Mouse (Mus musculus) cerebellum, adult 2 months (tissue): ENCODE results near the gene Ugt2b34.

Experiments
- CTCF ChIP-seq: fragments of 200-500 bp; IDR thresholded peaks from 2 replicates; pipeline ENCODE4 v1.5.1; 2011; ENCODE audit warnings: low read depth, mild to moderate bottlenecking, control low read depth, low read length, moderate library complexity, borderline replicate concordance; ENCODE audit not compliant: insufficient read depth
- POLR2A ChIP-seq: fragments of 200-500 bp; IDR thresholded peaks from 2 replicates; pipeline ENCODE4 v1.6.1; 2011; ENCODE audit warnings: low read length, control low read depth, borderline replicate concordance; ENCODE audit not compliant: insufficient read depth

DNA sequence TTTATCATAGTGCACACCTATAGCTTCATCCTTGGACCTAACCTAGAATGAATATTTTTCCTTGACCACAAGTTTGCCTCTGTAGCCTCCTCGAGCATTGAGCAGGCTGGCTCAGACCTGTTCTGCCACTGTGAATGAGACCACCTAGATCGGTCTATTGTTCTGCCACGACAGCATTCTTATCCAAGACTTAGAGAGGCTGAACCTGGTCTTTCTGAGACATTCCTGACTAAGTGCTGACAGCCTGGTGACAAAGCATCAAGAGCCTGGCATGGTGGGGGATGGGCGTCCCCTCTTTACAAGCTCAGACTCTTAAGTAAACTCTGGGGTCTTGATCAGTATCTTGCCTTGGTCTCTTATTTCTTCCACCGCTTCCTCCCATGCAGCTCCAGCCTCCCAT lies 55.1 kb downstream of the Ugt2b34 start:
- TF ChIP-seq POLR2A (no peak), CTCF (no peak)
